In the genomic region with DNA sequence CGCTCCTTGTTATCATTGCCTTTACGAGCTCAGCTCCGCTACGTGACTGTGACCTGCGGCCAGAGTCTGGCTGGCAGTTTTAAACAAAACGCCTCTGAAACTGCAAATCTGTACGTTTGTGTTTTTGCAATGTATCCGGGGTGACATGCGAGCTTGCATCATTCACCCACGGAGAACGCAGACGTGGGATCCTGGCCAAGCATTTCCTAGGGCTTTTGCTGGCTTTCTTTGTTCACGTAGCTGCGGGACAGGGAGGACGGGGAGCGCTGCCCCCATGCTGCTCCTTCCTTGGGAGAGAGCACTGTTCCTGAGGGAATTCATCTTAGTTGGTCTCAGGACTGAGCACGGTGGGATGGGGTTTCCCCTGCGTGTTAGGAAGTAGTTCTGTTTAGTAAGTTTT, we compare ENCODE assay signal across 9 mouse cellular contexts. TPM values are rescaled to one million over a fixed set of nuclear protein-coding genes. Genes with fewer than 3 reads are reported as not detected.
DNase-seq lines count a peak whose midpoint lies in the region; ATAC-seq and TF ChIP-seq lines count a peak whose summit lies in the region.
"Had no signal": no experiment of that assay in that cellular context is flagged by ENCODE, and none has a peak within 500 bp of the region (broad histone marks: within the 10 kb centered on the region; RNA-seq: fewer than 3 reads in every experiment).

No protein-coding gene starts in this region.

- H3K27ac ChIP-seq in gastrocnemius, adult 2 months, result peak overlapping the region; percentile 99
- H3K27ac ChIP-seq in neural tube, embryonic 11.5 days (ENCODE audit: low read depth, low read length), result 0 out of 2 replicates have a peak overlapping the region, but pooled peaks have one; percentile 14
- H3K27ac ChIP-seq in liver, embryonic 11.5 days (ENCODE audit: low read depth, low read length), result no peak overlapping the region

- peaks cover 37% of the 10 kb centered on the region for H3K4me1 ChIP-seq in neural tube, embryonic 11.5 days (ENCODE audit: control insufficient read depth, insufficient read depth, low read length)
- H3K4me1 ChIP-seq in liver, embryonic 11.5 days (replicated peaks; ENCODE audit: control insufficient read depth, insufficient read depth, low read length), result peaks cover 57% of the 10 kb centered on the region

- H3K4me2 ChIP-seq in neural tube, embryonic 11.5 days (ENCODE audit: low read depth), result no peak overlapping the region
- peak overlapping the region; percentile 30; the same call in 1 of the 2 replicates for H3K4me2 ChIP-seq in liver, embryonic 11.5 days

- no peaks in the 10 kb centered on the region for H3K9me3 ChIP-seq in neural tube, embryonic 11.5 days (ENCODE audit: control insufficient read depth, low read length)
- H3K9me3 ChIP-seq in liver, embryonic 11.5 days (ENCODE audit: control insufficient read depth, low read length), result no peaks in the 10 kb centered on the region

- intact Hi-C loops in gastrocnemius, adult 2 months (cut with DNase I), result no loop called here

- no peaks in the 10 kb centered on the region; the same call in 1 of the 2 replicates for H3K36me3 ChIP-seq in neural tube, embryonic 11.5 days (ENCODE audit: control insufficient read depth, insufficient read depth, low read length)
- H3K36me3 ChIP-seq in liver, embryonic 11.5 days (ENCODE audit: control insufficient read depth, insufficient read depth, low read length), result peaks cover 2% of the 10 kb centered on the region; the same call in 1 of the 2 replicates

- peak overlapping the region; percentile 93 for H3K4me3 ChIP-seq in gastrocnemius, adult 2 months
- H3K4me3 ChIP-seq in neural tube, embryonic 11.5 days (ENCODE audit: low read depth, low read length), result no peak overlapping the region
- peak overlapping the region; percentile 82 for H3K4me3 ChIP-seq in liver, embryonic 11.5 days (ENCODE audit: low read depth, low read length)

- 73% methylated on average over 18 of the region's 18 CpGs for WGBS in neural tube, embryonic 11.5 days
- WGBS in liver, embryonic 11.5 days, result 76% methylated on average over 18 of the region's 18 CpGs

- no peak overlapping the region for H3K9ac ChIP-seq in neural tube, embryonic 11.5 days (ENCODE audit: low read length)
- H3K9ac ChIP-seq in liver, embryonic 11.5 days (ENCODE audit: low read depth, low read length), result no peak overlapping the region

- DNase-seq in gastrocnemius, adult 2 months, result no peak
- DNase-seq in gastrocnemius, adult 18-20 months (ENCODE audit: low spot score), result no peak
- DNase-seq in neural tube, embryonic 11.5 days (ENCODE audit: low spot score), result no peak
- no peak for DNase-seq in neural tube, embryonic 10.5 days (ENCODE audit: extremely low spot score, low spot score)
- no peak for DNase-seq in liver, embryonic 11.5 days (ENCODE audit: low spot score)
- DNase-seq in thymus, postnatal 36 days, result no peak
- no peak for DNase-seq in embryo, embryonic 10.5 days (ENCODE audit: low spot score)

- no peak for TF ChIP-seq CTCF in gastrocnemius, adult 2 months (IDR thresholded peaks at IDR 0.05)

- no peak for ATAC-seq in neural tube, embryonic 11.5 days (ENCODE audit: insufficient read depth, low FRiP score, low TSS enrichment)
- no peak for ATAC-seq in liver, embryonic 11.5 days (replicated peaks; ENCODE audit: low FRiP score)
- ATAC-seq in megakaryocyte progenitor cell, adult 5-6 weeks (replicated peaks; ENCODE audit: poor library complexity), result no peak
- ATAC-seq: inflammation-experienced regulatory T-cells, adult 6 months had no signal

- H3K27me3 ChIP-seq in neural tube, embryonic 11.5 days (ENCODE audit: control insufficient read depth, insufficient read depth, low read length), result no peaks in the 10 kb centered on the region
- H3K27me3 ChIP-seq in liver, embryonic 11.5 days (replicated peaks; ENCODE audit: control insufficient read depth, insufficient read depth, low read length), result no peaks in the 10 kb centered on the region

RNA-seq across cellular contexts. Expression of gene Sec14l1, which starts 2.4 kb away (rescaled TPM):
- total RNA-seq in gastrocnemius, adult 2 months (2021), result 10 to 100 TPM; 52.3 to 52.8 TPM
- total RNA-seq in gastrocnemius, adult 18-20 months (2021), result 10 to 100 TPM; 52.1 to 53.3 TPM
- polyA plus RNA-seq in neural tube, embryonic 11.5 days (2014; fragmentation: Nextera tagmentation; extraction: Ambion mirVana), result 41.5 and 44.2 TPM in 2 replicates
- 20.9 and 22.8 TPM in 2 replicates for polyA plus RNA-seq in liver, embryonic 11.5 days (2014; fragmentation: Nextera tagmentation; extraction: Ambion mirVana)
- total RNA-seq in megakaryocyte progenitor cell, adult 5-6 weeks (2015), result 9.8 and 11.7 TPM in 2 replicates
- total RNA-seq in megakaryocyte progenitor cell, adult 5-6 weeks (2017), result 11.4 and 12.9 TPM in 2 replicates
